Mouse (Mus musculus): ENCODE results near the gene Ice1.
A peak's percentile ranks its signal among the peaks of the same experiment; 100 is the strongest.

Ice1 gene

GRCm38 (mm10) chr13:70553456-70553855 lies 84.0 kb downstream of the Ice1 start:
- no peak for DNase-seq

GRCm38 (mm10) chr13:70547457-70547856 lies 90.0 kb downstream of the Ice1 start:
- no peak for DNase-seq

GRCm38 (mm10) chr13:70545261-70545660 lies 92.2 kb downstream of the Ice1 start:
- DNase-seq: peak; percentile 6

- no peak for DNase-seq
These were observed 97.6 kb downstream of the Ice1 start for GRCm38 (mm10) chr13:70539842-70540241.

- no peak for DNase-seq
These were observed 104.0 kb downstream of the Ice1 start for GRCm38 (mm10) chr13:70533412-70533811.

GRCm38 (mm10) chr13:70532719-70533118 lies 104.7 kb downstream of the Ice1 start:
- no peak for DNase-seq

GRCm38 (mm10) chr13:70517651-70518050 lies 119.8 kb downstream of the Ice1 start:
- DNase-seq: no peak

GRCm38 (mm10) chr13:70515004-70515403 lies 122.4 kb downstream of the Ice1 start:
- no peak for DNase-seq

GRCm38 (mm10) chr13:70510199-70510598 lies 127.2 kb downstream of the Ice1 start:
- DNase-seq: no peak

GRCm38 (mm10) chr13:70509375-70510016 lies 127.9 kb downstream of the Ice1 start:
- no peak for DNase-seq

GRCm38 (mm10) chr13:70508708-70509374 lies 128.6 kb downstream of the Ice1 start:
- no peak for DNase-seq
